Mouse (Mus musculus) MEL (cell line): ENCODE data around the gene Gm17545.

ENCODE experiments used
- CTCF ChIP-seq, 3 experiments: IDR thresholded peaks in 2 of 3; conservative IDR thresholded peaks in 1 of 3; 2 replicates each; pipeline ENCODE4 v1.5.1; 2011 to 2012; ENCODE audit warnings: low read length in 3 of 3, low read depth in 2 of 3, mild to moderate bottlenecking in 2 of 3, improper control_type of control experiment in 1 of 3, inconsistent platforms in 1 of 3, mixed read lengths in 1 of 3, moderate library complexity in 1 of 3; ENCODE audit not compliant: control insufficient read depth in 1 of 3, insufficient read depth in 1 of 3, poor library complexity in 1 of 3, severe bottlenecking in 1 of 3
- GATA1 ChIP-seq: IDR thresholded peaks from 2 replicates; pipeline ENCODE4 v1.6.1; 2011; ENCODE audit warnings: low read depth, low read length, improper control_type of control experiment
- RCOR1 ChIP-seq: IDR thresholded peaks from 2 replicates; pipeline ENCODE4 v1.6.1; 2012; ENCODE audit warnings: low read depth, mild to moderate bottlenecking, inconsistent platforms, low read length, improper control_type of control experiment
- USF2 ChIP-seq, 2 experiments: IDR thresholded peaks; 2 replicates each; pipeline ENCODE4 v1.6.1; 2011 to 2012; ENCODE audit warnings: improper control_type of control experiment in 2 of 2, low read length in 2 of 2, borderline replicate concordance in 1 of 2, inconsistent platforms in 1 of 2, low read depth in 1 of 2, mild to moderate bottlenecking in 1 of 2; ENCODE audit not compliant: insufficient read depth in 1 of 2

DNA sequence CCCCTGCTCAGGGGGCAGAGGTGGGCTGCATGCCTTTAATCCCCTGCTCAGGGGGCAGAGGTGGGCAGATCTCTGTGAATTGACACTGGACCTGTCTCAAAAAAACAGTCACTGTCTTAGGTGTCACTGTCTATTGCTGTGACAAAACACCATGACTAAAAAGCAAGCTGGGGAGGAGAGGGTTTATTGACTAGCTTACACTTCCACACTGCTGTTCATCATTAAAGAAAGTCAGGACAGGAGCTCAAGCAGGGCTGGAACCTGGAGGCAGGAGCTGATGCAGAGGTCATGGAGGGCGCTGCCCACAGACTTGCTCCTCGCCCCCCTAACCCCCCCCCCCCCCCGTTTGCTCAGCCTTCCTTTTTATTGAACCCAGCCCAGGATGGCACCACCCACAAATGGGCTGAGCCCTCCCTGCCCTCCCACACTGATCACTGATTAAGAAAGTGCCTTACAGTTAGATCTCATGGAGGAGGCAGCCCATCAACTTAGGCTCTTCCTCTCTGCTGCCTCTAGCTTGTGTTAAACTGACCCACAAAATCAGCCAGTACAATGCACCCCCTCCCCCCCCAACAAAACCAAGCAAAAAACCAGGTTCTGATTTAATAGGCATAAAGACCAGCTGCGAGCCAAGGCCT is 25.9 kb upstream of the Gm17545 start:
- TF ChIP-seq CTCF (IDR thresholded peaks at IDR 0.05 in 2 of 3, conservative IDR thresholded peaks at IDR 0.05 in 1 of 3; ENCODE audit: control insufficient read depth in 1 of 3, insufficient read depth in 1 of 3, low read depth in 2 of 3, low read length in 3 of 3, poor library complexity in 1 of 3, severe bottlenecking in 1 of 3) (no peak), RCOR1 (0 out of 2 replicates have a peak, but pooled peaks have one; percentile 33), USF2 (IDR thresholded peaks at IDR 0.05; ENCODE audit: borderline replicate concordance in 1 of 2, insufficient read depth in 1 of 2, low read depth in 1 of 2, low read length in 2 of 2) (no peak), GATA1 (peak; percentile 52; the same call in 1 of the 2 replicates)
